Mouse (Mus musculus): ENCODE measurements around the gene Olfr1370. TPM values are rescaled to one million over a fixed set of nuclear protein-coding genes. Genes with fewer than 3 reads are reported as not detected.
"Not testable (repeated sequence)": the region's sequence is repeated elsewhere in the genome, so short reads cannot be mapped to it uniquely, and the experiment has no call there.

Olfr1370 gene
- polyA plus RNA-seq (2015; fragmentation: Nextera tagmentation; extraction: Ambion mirVana): not detected in 2 replicates

DNA sequence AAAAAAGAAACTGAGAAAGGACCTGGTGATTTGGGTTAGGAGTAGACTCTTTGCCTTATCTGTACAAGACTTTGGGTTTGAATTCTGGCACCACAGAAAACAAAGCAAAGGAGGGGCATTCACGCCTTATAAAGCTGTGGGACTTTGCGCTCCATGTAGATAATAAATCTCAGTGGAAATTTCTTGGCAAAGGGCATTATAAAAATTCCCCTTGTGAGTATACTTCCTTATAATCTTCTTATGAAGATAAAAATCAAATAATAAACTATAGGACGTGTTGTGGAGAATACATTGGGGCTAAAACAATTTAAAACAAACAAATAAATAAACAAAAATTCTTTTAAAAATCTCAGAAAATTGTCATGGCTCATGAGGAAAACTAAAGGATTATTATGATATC lies at the start of gene Olfr1370:
Gene Olfr1370, minus strand, starts transcription at position 101 of the 400 bp plus-strand sequence.
- Histone ChIP-seq H3K36me3 (ENCODE audit: control insufficient read depth, insufficient read depth) (no peaks in the 10 kb centered on the region), H3K4me3 (replicated peaks; ENCODE audit: low read length) (no peak within 1 kb of the TSS), H3K27ac (ENCODE audit: low read length) (no peak within 1 kb of the TSS), H3K9me3 (ENCODE audit: control insufficient read depth, low read length) (no peaks in the 10 kb centered on the region), H3K27me3 (replicated peaks; ENCODE audit: control insufficient read depth, insufficient read depth, low read length) (no peaks in the 10 kb centered on the region), H3K4me1 (replicated peaks; ENCODE audit: control insufficient read depth, insufficient read depth, low read length) (no peaks in the 10 kb centered on the region), H3K4me2 (ENCODE audit: low read length) (no peak within 1 kb of the TSS), H3K9ac (replicated peaks; ENCODE audit: low read depth, low read length) (no peak within 1 kb of the TSS)
- WGBS: 85% methylated on average over 3 of the region's 3 CpGs
- ATAC-seq: no peak

DNA sequence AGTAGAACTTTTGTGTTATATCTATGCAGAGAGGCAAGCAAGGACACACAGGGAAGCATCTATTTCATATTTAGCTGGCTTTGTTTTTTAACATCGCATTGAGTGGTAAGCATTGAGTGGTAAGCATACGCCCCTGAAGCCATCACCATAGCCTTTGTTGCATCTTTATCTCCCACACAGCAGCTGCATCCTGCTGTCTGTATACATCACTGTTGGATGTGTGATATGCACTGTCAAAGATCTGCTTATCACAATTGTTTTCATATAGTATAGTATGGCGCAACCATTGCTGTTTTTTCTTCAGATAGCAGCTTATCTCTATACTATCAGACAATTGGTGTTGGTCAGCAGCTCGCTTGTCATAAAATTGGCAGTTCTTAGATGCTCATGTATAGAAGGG lies 39.4 kb upstream of the Olfr1370 start:
- no peak overlapping the region for H3K27ac ChIP-seq (ENCODE audit: low read length)

DNA sequence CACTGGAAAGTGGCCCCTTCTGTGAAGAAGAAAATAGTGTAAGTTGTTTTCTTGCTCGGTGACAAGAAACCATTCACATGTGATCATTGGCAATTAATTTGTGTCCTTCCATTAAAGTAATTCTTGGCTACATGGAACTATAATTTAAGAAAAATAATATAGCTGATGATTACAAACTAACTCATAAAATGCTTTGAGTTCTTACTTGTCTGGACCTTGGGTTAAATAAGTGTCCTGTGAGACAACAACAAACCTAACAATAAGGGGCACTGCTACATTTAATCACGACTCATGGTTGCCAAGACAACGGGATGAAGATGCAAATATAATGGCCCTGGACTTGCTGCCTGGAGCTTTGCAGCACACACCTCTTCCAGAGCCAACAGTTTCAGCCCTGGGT lies 36.4 kb upstream of the Olfr1370 start, which contains the start of gene Olfr1369-ps1:
Gene Olfr1369-ps1, plus strand, starts transcription at position 301 of the 400 bp plus-strand sequence.
- WGBS: 59% methylated on average over 3 of the region's 3 CpGs
- H3K4me1 ChIP-seq (replicated peaks; ENCODE audit: control insufficient read depth, insufficient read depth, low read length); H3K4me3 ChIP-seq (replicated peaks; ENCODE audit: low read length); H3K36me3 ChIP-seq (ENCODE audit: control insufficient read depth, insufficient read depth); H3K4me2 ChIP-seq (ENCODE audit: low read length); H3K27me3 ChIP-seq (replicated peaks; ENCODE audit: control insufficient read depth, insufficient read depth, low read length); H3K27ac ChIP-seq (ENCODE audit: low read length); H3K9me3 ChIP-seq (ENCODE audit: control insufficient read depth, low read length); ATAC-seq; H3K9ac ChIP-seq (replicated peaks; ENCODE audit: low read depth, low read length): not testable (repeated sequence)

More for the DNA sequence above, 39.4 kb upstream of the Olfr1370 start:
- no peaks in the 10 kb centered on the region for H3K9me3 ChIP-seq (ENCODE audit: control insufficient read depth, low read length)
- no peak overlapping the region for H3K4me2 ChIP-seq (ENCODE audit: low read length)
- WGBS: 92% methylated on average over 4 of the region's 4 CpGs
- H3K9ac ChIP-seq (replicated peaks; ENCODE audit: low read depth, low read length): no peak overlapping the region
- no peak for ATAC-seq
- no peaks in the 10 kb centered on the region for H3K27me3 ChIP-seq (replicated peaks; ENCODE audit: control insufficient read depth, insufficient read depth, low read length)
- H3K4me3 ChIP-seq (replicated peaks; ENCODE audit: low read length): no peak overlapping the region
- no peaks in the 10 kb centered on the region for H3K36me3 ChIP-seq (ENCODE audit: control insufficient read depth, insufficient read depth)
- H3K4me1 ChIP-seq (replicated peaks; ENCODE audit: control insufficient read depth, insufficient read depth, low read length): no peaks in the 10 kb centered on the region

DNA sequence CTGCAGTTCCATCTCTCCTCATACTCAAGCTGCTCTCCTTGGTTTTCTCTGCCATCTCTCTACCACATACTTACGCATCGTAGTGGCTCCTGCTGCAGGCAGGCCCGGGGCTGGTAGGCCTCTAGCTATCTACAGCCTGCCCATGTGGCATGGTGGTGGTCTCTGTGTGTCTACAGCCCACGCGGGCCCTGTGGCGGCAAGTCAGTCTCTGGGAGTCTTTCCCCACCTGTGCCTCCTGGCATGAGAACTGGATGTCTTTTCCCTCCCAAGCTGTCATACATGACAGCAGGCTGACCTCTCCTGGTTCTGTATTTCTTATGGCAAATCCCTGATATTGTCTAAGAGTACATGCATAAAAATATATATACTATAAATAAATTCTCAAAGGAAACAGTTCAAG lies 35.7 kb upstream of the Olfr1370 start:
- H3K9me3 ChIP-seq (ENCODE audit: control insufficient read depth, low read length): no peaks in the 10 kb centered on the region

GRCm38 (mm10) chr13:21109759-21110158 lies 35.0 kb upstream of the Olfr1370 start:
- H3K27ac ChIP-seq (ENCODE audit: low read length): no peak overlapping the region
- no peaks in the 10 kb centered on the region for H3K27me3 ChIP-seq (replicated peaks; ENCODE audit: control insufficient read depth, insufficient read depth, low read length)
- no peaks in the 10 kb centered on the region for H3K9me3 ChIP-seq (ENCODE audit: control insufficient read depth, low read length)
- H3K4me3 ChIP-seq (replicated peaks; ENCODE audit: low read length): no peak overlapping the region
- H3K4me1 ChIP-seq (replicated peaks; ENCODE audit: control insufficient read depth, insufficient read depth, low read length): no peaks in the 10 kb centered on the region
- 95% methylated on average over 3 of the region's 3 CpGs for WGBS
- no peak for ATAC-seq
- no peak overlapping the region for H3K9ac ChIP-seq (replicated peaks; ENCODE audit: low read depth, low read length)
- H3K36me3 ChIP-seq (ENCODE audit: control insufficient read depth, insufficient read depth): no peaks in the 10 kb centered on the region
- no peak overlapping the region for H3K4me2 ChIP-seq (ENCODE audit: low read length)

More for the DNA sequence above, 35.7 kb upstream of the Olfr1370 start:
- H3K36me3 ChIP-seq (ENCODE audit: control insufficient read depth, insufficient read depth): no peaks in the 10 kb centered on the region
- H3K27me3 ChIP-seq (replicated peaks; ENCODE audit: control insufficient read depth, insufficient read depth, low read length): no peaks in the 10 kb centered on the region
- WGBS: 95% methylated on average over 6 of the region's 6 CpGs
- no peak overlapping the region for H3K9ac ChIP-seq (replicated peaks; ENCODE audit: low read depth, low read length)
- H3K4me2 ChIP-seq (ENCODE audit: low read length): no peak overlapping the region
- no peak overlapping the region for H3K4me3 ChIP-seq (replicated peaks; ENCODE audit: low read length)
- no peak for ATAC-seq
- no peaks in the 10 kb centered on the region for H3K4me1 ChIP-seq (replicated peaks; ENCODE audit: control insufficient read depth, insufficient read depth, low read length)
- no peak overlapping the region for H3K27ac ChIP-seq (ENCODE audit: low read length)

GRCm38 (mm10) chr13:21082686-21083085 lies 7.9 kb upstream of the Olfr1370 start:
- no peaks in the 10 kb centered on the region; the same call in 1 of the 2 replicates for H3K9me3 ChIP-seq (ENCODE audit: control insufficient read depth, low read length)
- no peak overlapping the region for H3K4me2 ChIP-seq (ENCODE audit: low read length)
- WGBS: 70% methylated on average over 2 of the region's 2 CpGs
- no peaks in the 10 kb centered on the region for H3K4me1 ChIP-seq (replicated peaks; ENCODE audit: control insufficient read depth, insufficient read depth, low read length)
- ATAC-seq: no peak
- no peak overlapping the region for H3K4me3 ChIP-seq (replicated peaks; ENCODE audit: low read length)
- no peaks in the 10 kb centered on the region for H3K36me3 ChIP-seq (ENCODE audit: control insufficient read depth, insufficient read depth)
- H3K27ac ChIP-seq (ENCODE audit: low read length): no peak overlapping the region
- H3K27me3 ChIP-seq (replicated peaks; ENCODE audit: control insufficient read depth, insufficient read depth, low read length): no peaks in the 10 kb centered on the region
- no peak overlapping the region for H3K9ac ChIP-seq (replicated peaks; ENCODE audit: low read depth, low read length)

DNA sequence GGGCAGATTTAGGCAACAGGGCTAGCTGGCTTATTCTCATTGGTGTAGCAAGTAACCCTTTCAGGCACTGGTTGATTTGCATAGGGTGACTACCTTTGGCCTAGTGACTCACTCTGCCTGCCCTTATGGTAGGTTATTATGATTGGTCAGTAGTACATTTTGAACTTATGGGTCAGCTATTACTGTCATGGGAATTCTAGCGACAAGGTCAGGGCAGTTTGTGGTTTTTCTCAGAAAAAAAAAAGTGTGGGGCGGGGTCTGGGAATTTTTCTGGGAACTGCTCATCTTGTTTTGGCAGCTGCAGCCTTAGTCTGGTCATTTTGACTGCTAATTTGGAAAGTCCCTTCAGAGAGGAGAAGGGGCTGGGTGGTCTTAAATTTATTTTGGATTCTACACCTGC lies 8.7 kb downstream of the Olfr1370 start:
- no peak overlapping the region for H3K27ac ChIP-seq (ENCODE audit: low read length)
- no peaks in the 10 kb centered on the region for H3K4me1 ChIP-seq (replicated peaks; ENCODE audit: control insufficient read depth, insufficient read depth, low read length)
- no peaks in the 10 kb centered on the region for H3K9me3 ChIP-seq (ENCODE audit: control insufficient read depth, low read length)
- WGBS: 88% methylated on average over 2 of the region's 2 CpGs
- H3K27me3 ChIP-seq (replicated peaks; ENCODE audit: control insufficient read depth, insufficient read depth, low read length): no peaks in the 10 kb centered on the region
- H3K4me2 ChIP-seq (ENCODE audit: low read length): no peak overlapping the region
- no peaks in the 10 kb centered on the region for H3K36me3 ChIP-seq (ENCODE audit: control insufficient read depth, insufficient read depth)
- ATAC-seq: no peak
- H3K4me3 ChIP-seq (replicated peaks; ENCODE audit: low read length): no peak overlapping the region
- no peak overlapping the region for H3K9ac ChIP-seq (replicated peaks; ENCODE audit: low read depth, low read length)

GRCm38 (mm10) chr13:21050118-21050517 lies 24.6 kb downstream of the Olfr1370 start:
- Histone ChIP-seq H3K9ac (replicated peaks; ENCODE audit: low read depth, low read length) (no peak overlapping the region), H3K27me3 (replicated peaks; ENCODE audit: control insufficient read depth, insufficient read depth, low read length) (no peaks in the 10 kb centered on the region), H3K4me2 (ENCODE audit: low read length) (no peak overlapping the region), H3K4me3 (replicated peaks; ENCODE audit: low read length) (no peak overlapping the region), H3K27ac (ENCODE audit: low read length) (no peak overlapping the region), H3K36me3 (ENCODE audit: control insufficient read depth, insufficient read depth) (no peaks in the 10 kb centered on the region), H3K4me1 (replicated peaks; ENCODE audit: control insufficient read depth, insufficient read depth, low read length) (no peaks in the 10 kb centered on the region), H3K9me3 (ENCODE audit: control insufficient read depth, low read length) (no peaks in the 10 kb centered on the region)
- ATAC-seq: peak; percentile 72
- 21% methylated on average over 1 of the region's 1 CpGs for WGBS

DNA sequence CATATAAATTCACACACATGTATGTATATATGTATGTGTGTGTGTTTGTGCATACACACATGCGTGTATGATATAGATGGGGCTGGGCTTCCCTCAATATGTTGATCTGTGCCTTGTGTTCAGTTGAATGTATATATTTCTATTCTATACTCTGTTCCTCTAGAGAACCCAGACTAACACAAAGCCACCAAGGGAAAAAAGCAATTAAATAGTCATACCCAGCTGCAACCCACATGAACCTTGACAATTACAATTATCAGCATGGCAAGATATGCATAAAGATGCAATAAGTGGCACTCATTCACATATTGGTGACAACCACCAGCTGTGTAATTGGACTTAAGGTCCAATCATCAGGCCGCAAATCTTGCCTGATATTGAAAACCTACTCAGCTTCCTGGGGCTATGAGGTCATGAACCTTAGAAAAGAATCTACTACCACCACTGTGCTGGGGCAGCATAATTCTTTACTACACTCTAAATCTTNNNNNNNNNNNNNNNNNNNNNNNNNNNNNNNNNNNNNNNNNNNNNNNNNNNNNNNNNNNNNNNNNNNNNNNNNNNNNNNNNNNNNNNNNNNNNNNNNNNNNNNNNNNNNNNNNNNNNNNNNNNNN lies 34.1 kb downstream of the Olfr1370 start:
- ATAC-seq: no peak
- 0 out of 2 replicates have a peak, but pooled peaks cover 3% of the 10 kb centered on the region for H3K9me3 ChIP-seq (ENCODE audit: control insufficient read depth, low read length)
- no peak overlapping the region for H3K4me3 ChIP-seq (replicated peaks; ENCODE audit: low read length)
- no peak overlapping the region for H3K4me2 ChIP-seq (ENCODE audit: low read length)
- 76% methylated on average over 2 of the region's 2 CpGs for WGBS
- no peak overlapping the region for H3K27ac ChIP-seq (ENCODE audit: low read length)
- H3K27me3 ChIP-seq (replicated peaks; ENCODE audit: control insufficient read depth, insufficient read depth, low read length): no peaks in the 10 kb centered on the region
- 0 out of 2 replicates have a peak, but pooled peaks cover 4% of the 10 kb centered on the region for H3K4me1 ChIP-seq (replicated peaks; ENCODE audit: control insufficient read depth, insufficient read depth, low read length)
- no peak overlapping the region for H3K9ac ChIP-seq (replicated peaks; ENCODE audit: low read depth, low read length)
- no peaks in the 10 kb centered on the region for H3K36me3 ChIP-seq (ENCODE audit: control insufficient read depth, insufficient read depth)

Data from forebrain, embryonic 16.5 days (tissue).